Mouse (Mus musculus) brain, embryonic 14.5 days (tissue): Measurements from ENCODE around the gene Exoc7. TPM values are rescaled to one million over a fixed set of nuclear protein-coding genes. Genes with fewer than 3 reads are reported as not detected.
A peak's percentile ranks its signal among the peaks of the same experiment; 100 is the strongest.

Source experiments
- DNase-seq: peaks from one replicate; pipeline ENCODE4 v3.0.0-alpha.2; 2011; ENCODE audit warnings: low read depth
- CTCF ChIP-seq: fragments of 200-500 bp; IDR thresholded peaks from 2 replicates; pipeline ENCODE4 v1.5.1; 2012; ENCODE audit warnings: inconsistent platforms, mild to moderate bottlenecking, moderate library complexity, borderline replicate concordance; ENCODE audit not compliant: insufficient read depth, insufficient read length; ENCODE audit errors: extremely low read depth
- POLR2A ChIP-seq: fragments of 200-500 bp; IDR thresholded peaks from 2 replicates; pipeline ENCODE4 v1.6.1; 2012; ENCODE audit warnings: mild to moderate bottlenecking, inconsistent platforms, borderline replicate concordance; ENCODE audit not compliant: poor library complexity, insufficient read depth, insufficient read length, severe bottlenecking; ENCODE audit errors: extremely low read depth
- polyA plus RNA-seq: library from polyadenylated mRNA; depleted of rRNA; stranded (reverse); fragments of >200 nt; gene quantifications from 2 replicates; pipeline ENCODE4 v1.2.3, GENCODE M21; 2012

The Exoc7 gene
- polyA plus RNA-seq, 1 experiment: 112 TPM

DNA sequence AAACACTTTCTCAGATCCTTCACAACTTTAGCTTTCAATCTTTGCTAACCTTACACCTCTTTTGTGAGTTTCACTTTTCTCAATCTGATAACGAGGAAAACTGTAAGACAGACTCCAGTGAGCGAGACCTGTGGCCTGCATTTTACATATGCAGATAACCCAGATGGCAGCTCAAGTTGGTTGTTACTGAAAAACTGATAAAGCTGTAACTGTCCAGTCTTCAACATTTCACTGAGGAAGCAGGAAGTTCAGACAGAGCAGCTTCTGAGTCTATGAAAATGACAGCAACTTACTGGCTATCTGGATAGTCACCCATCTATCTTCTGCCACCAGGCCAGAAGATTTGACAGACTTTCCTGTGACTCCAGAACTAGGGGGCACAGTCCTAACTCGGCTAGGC, 2.6 kb upstream of the Exoc7 start:
- no peak for DNase-seq
- no peak for TF ChIP-seq CTCF
- TF ChIP-seq POLR2A: no peak

DNA sequence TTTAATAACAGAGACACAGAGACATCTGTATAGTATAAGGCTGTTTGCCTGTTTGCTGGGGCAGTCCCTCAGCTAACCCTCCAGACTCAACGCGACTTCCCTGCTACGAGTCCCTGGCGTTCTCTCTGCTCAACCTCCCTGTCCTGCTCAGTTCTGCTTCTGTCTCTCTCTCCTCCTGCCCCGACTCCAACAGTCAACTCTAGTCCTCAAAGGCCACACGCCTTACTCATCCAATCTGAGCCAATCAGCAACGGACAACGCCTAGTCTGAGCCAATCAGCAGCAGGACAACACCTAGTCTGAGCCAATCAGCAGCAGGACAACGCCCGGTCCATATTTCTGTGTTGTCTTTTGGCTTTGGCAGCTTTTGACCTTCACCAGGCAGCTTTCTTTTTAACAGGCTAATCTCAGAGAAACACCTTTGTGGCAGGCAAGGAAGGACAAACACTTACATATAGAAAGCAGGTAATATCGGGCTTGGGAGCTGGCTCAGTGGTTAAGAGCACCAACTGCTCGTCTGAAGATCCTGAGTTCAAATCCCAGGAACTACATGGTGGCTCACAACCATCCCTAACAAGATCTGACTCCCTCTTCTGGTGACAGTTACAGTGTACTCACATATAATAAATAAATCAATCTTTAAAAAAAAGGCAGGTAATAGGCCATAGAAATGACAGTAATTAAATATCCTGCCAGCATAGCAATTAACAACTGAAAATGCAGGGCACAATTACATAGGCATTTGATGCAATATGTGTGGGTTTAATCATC, 914 bp upstream of the Exoc7 start:
- DNase-seq: no peak
- TF ChIP-seq CTCF (no peak), POLR2A (no peak)

DNA sequence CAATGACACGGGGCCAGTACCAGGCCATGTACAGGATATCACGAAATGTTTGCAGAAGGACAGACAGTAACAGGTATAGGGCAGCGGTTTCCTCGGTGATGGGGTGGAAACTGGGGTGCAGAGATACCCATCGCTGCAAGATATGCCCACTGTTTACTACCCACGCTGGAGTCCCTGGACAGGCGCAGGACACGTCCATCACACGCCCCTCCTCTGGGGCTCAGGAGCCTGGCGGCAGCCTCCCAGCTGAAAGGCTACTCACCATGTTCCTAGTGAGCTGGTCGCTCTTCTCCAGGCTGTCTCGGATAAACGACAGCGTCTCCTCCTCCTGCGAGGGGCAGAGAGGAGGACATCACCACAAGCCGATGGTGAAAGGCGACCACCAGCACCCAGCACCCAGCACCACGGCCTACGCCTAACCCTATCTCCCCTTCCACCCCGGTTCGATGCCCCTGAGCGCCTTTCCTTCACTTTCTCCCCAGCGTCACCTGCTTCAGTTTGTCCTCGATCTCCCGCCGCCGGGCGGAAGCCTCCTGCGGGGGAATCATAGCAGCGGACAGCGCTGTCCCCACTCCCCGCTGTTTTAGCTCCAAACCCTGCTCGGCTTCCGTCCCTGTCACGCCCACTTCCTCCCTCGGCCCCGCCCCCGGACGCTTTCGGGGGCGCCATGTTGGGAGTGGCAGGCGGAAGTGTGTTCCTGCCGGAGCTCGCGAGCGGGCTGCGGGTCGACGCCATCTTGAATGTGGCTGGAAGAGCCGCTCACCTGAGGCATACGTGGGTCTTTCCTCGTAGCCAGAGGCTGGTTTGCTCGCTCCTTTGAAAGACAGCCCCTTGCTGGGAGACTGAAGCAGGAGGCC, 679 bp downstream of the Exoc7 start:
- TF ChIP-seq POLR2A: peak; percentile 40; the same call in 1 of the 2 replicates
- TF ChIP-seq CTCF: no peak
- peak; percentile 98 for DNase-seq

DNA sequence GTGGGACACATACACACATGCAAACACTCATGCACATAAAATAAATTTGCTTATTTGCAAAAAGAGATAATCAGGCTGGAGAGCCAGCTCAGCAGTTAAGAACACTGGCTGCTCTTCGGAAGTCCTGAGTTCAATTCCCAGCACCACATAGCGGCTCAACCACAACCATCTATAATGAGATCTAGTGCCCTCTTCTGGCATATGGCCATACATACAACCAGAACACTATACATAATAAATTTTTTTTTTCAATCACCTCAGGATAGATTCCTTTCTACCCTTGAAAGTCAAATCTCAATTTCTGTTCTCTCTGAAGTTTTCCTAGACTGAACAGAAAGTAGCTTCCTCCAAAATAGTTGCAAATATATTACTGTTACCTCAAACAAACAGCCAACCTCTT, 1.6 kb downstream of the Exoc7 start:
- TF ChIP-seq POLR2A: no peak
- no peak for TF ChIP-seq CTCF
- no peak for DNase-seq

DNA sequence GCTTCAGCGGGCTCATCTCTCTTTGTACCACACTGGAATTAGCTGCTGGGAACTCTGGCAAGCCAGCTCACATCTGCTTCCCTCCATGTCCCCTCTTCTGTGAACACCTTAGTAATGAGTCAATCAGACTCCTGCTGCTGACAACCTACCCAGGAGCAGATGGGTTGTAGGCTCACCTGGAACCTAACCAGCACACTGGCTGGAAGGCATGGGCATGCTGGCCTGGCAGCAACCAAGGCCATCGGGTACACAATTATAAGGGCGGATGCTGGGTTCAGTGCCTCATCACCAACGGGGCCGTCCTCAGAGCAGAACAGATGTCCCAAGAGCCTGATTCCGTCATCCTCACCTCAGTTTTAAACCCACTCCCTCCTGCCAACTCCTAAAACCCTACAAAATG, 8.4 kb downstream of the Exoc7 start:
- TF ChIP-seq POLR2A: no peak
- no peak for TF ChIP-seq CTCF
- no peak for DNase-seq

DNA sequence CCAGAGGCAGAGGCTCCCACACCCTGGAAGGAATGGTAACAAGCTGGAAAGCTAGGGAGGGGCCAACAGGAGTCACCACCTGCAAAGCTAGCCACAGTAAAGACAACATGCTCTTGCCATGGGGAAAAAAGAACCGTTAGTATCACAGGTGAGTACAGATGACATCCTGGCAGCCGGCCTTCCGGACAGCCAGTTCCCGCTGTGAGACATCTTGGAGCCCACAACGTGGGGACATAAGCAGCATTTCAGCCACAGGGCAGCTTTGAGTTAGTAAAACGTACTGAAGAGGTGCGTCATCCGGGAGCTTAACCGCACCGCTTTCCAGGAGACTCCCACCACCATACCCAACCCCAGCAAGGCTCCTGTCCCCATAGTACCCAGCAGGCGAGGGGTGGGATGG, 8.8 kb downstream of the Exoc7 start:
- no peak for DNase-seq
- TF ChIP-seq POLR2A (no peak), CTCF (no peak)

DNA sequence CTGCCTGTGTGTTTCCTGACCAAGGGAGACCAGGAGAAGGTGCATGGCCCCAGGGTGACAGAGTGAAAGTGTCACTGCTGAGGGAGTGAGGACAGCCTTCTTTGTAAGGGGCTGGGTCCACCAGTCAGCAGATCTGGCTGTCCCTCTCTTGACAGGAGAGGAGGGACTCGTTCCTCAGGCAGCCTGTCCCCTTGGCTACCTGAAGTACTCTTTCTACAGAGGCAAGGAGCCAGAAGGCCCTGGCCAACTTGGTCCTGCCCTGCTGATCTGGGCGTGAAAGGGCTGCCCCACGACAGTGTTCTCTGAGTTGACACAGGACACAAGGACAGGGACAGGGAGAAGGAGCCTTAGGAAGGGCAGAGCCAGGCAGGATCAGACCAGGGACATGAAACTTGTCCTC, 10.0 kb downstream of the Exoc7 start:
- no peak for DNase-seq

DNA sequence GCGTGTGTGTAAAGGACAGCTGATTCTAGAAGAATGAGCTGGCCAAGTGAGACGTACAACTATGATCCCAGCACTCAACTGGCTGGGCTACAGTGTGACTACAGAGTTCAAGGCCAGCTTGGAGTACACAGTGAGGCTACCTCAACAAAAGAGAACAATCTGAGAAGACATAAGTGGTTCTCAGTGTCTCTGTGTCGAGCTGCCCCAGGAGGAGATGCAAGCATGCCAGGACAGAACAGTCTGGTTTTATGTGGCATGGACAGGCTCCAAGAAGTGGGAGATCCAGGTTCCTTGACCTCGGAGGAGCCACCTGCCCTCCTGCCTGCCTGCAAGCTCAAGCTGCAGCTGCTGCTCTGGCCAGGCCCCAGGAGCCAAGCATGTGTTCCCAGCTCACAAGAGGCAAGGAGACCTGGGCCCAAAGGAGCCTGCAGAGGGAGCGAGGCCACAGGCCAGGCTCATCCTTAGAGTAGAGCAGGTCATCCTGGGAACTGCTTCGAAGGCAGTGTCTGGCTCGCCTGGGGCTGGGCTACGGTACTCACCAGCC, 10.8 kb downstream of the Exoc7 start:
- DNase-seq: no peak

More for the DNA sequence above, 10.0 kb downstream of the Exoc7 start:
- no peak for TF ChIP-seq CTCF
- no peak for TF ChIP-seq POLR2A

DNA sequence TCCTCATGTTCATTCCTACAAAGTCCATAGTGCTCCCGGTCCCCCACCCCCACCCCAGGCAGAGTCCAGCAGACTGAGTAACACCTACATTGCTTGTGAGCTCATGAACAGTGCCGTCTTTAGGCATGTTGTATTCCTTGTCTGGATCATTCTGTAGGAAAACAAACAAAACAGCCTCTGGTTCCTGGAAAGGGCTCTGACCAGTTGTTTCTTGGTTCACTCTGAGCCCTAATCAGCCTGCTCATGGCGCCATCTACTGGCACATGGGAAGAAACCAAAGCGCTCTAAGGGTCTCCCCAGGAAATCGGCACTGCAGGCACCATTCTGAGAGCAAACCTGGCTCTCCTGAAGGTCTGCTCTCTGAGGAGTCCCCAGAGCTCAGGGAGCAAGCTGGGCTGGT, 12.7 kb downstream of the Exoc7 start:
- TF ChIP-seq CTCF (peak; percentile 79), POLR2A (no peak)

More for the DNA sequence above, 10.8 kb downstream of the Exoc7 start:
- TF ChIP-seq POLR2A (no peak), CTCF (no peak)

DNA sequence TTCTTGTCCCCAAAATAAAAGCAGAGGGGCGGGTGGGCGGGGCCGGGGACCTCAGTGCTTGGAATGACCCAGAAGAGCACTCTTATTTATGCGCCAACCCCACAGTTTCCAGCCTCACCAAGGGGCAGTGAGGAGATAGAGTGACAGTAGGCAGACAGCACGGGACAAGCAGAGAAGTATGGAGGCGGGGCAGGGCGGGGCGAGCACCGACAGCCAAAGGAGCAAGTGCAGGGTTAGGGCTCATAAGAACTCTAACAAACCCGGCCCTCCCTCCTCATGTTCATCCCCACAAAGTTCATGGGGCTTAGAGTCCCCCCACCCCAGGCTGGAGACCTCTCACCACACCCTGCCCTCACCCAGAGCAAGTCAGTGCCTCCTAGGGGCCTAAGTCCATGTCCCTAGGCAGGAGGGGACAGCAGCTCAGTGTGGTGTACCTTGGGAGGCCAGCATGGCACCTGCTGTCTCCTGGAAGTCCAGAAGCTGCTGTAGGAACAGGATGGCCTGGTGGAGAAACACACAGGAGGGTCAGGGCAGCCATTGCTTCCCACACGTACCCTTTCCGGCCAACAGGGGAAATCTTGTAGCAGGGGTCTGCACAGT, 13.4 kb downstream of the Exoc7 start:
- no peak for DNase-seq
- TF ChIP-seq CTCF (no peak), POLR2A (no peak)

More for the DNA sequence above, 12.7 kb downstream of the Exoc7 start:
- DNase-seq: peak; percentile 81

DNA sequence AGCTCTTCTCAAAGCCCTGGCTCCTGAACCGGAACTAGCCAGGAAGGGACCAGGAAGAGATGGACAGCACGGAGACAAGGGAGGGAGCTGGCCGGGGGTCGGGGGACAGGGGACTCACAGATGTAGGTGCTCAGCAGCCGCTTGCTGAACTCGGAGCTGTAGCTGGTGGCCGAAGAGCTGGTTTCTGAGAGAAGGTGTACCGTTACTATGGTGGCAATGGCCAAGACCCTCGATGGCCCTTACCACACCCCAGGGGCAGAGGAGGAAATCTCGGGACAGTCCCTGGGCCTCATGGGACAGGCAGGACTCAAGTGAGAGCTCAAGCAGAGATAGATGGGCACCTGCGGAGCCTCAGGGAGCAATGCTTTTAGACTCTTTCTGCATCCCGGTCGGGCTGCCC, 14.6 kb downstream of the Exoc7 start:
- no peak for DNase-seq
- TF ChIP-seq POLR2A: no peak
- TF ChIP-seq CTCF: no peak
